Mouse (Mus musculus) heart, postnatal 0 days (tissue): ENCODE measurements around the gene Rnf111.

Source experiments
- CTCF ChIP-seq: IDR thresholded peaks from 2 replicates; pipeline ENCODE4 v1.5.1; 2016; ENCODE audit warnings: antibody characterized with exemption, control low read depth, low read depth
- EP300 ChIP-seq: IDR thresholded peaks from 2 replicates; pipeline ENCODE4 v1.6.1; 2016; ENCODE audit warnings: antibody characterized with exemption, low read depth

- no peak for TF ChIP-seq CTCF
- TF ChIP-seq EP300, result no peak
Measured at GRCm38 (mm10) chr9:70379502-70380467, 123.7 kb downstream of the Rnf111 start.
